Mouse (Mus musculus) brain, embryonic 14.5 days (tissue): ENCODE measurements at regions not wholly inside any gene's neighbourhood (a gene's known extent, or its start where the extent isn't known, plus 50 kb on each side); places are given as distances from the start of the nearest gene placed in this dataset.
"Not testable (repeated sequence)": the region's sequence is repeated elsewhere in the genome, so short reads cannot be mapped to it uniquely, and the experiment has no call there.

Source experiments
- DNase-seq: peaks from one replicate; pipeline ENCODE4 v3.0.0-alpha.2; 2011; ENCODE audit warnings: low read depth
- CTCF ChIP-seq: fragments of 200-500 bp; IDR thresholded peaks from 2 replicates; pipeline ENCODE4 v1.5.1; 2012; ENCODE audit warnings: inconsistent platforms, mild to moderate bottlenecking, moderate library complexity, borderline replicate concordance; ENCODE audit not compliant: insufficient read depth, insufficient read length; ENCODE audit errors: extremely low read depth
- POLR2A ChIP-seq: fragments of 200-500 bp; IDR thresholded peaks from 2 replicates; pipeline ENCODE4 v1.6.1; 2012; ENCODE audit warnings: mild to moderate bottlenecking, inconsistent platforms, borderline replicate concordance; ENCODE audit not compliant: poor library complexity, insufficient read depth, insufficient read length, severe bottlenecking; ENCODE audit errors: extremely low read depth

DNA sequence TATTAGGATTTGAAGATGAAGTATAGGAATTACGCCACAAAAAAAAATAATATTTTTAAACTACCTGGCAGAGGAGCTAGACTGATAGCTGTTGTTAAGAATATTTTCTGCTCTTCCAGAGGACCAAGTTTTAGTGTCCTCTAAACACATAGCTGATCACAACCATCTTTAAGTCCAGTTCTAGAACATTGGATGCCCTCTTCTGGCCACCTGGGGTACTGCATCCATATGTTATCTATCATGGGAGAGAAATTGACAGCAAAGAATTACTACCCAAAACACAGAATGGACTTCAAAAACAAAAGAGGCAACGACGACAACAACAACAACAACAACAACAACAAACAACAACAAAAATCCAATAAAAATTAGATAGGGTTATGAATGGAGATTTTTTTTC is 71.0 kb upstream of the Prl4a1 start:
- DNase-seq, result peak; percentile 17
- TF ChIP-seq POLR2A (no peak), CTCF (peak; percentile 45; the same call in 1 of the 2 replicates)

DNA sequence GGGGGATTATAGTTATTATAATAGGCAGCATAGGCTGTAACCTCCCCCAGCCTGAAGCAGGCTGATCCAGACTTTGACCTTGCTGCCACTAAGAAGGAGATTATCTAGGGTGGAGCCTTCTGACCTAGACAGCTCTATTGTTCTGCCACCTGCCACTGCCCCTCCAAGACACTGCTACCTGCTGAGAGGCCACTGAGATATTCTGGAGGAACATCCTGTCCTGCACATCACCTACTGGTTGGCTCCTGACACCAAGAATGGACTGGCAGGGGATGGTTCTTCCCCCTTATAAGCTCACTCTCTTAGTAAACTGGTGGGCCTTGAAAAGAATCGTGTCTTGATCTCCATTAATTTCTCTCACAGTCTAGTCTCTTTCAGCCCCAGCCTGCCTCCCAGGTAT is 55.6 kb upstream of the Prl4a1 start:
- not testable (repeated sequence) for DNase-seq

DNA sequence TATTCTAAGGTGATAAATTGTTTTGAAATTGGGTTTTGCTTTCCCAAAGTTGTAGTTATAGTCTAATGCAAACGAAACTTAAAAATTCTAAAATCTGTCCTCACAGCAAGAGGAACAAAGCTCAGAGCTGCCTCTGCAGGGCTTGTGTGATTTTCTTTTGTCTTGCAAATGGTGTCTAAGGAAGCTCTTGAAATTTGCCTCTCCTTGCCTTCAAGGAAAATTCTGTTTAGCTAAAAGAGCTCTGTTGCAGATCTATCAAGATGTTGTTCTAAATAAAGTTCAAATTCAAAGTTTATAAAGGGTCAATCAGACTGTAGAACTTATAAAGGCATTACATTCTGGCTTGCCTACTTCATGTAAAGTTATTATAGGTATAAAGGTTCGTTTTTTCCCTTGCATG is 53.6 kb upstream of the Prl4a1 start:
- not testable (repeated sequence) for DNase-seq

DNA sequence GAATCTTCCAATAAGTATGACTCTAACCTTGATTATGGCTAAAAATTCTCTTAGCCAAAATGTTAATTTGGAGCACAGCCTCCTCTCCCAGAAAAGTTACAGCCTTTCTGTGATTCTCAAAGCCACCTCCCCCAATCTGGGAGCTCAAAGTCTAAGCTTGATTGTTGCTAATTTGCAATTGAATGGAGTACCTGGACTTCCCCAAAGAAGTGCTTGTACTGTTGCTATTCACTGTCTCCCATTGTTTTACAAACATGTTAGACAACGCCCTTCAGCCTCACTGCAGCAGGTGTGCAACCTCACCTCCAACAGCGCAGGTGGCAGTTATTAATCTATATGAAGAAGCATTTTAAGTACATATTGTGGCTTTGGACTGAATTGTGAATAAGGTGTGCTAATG is 50.0 kb upstream of the Prl4a1 start:
- DNase-seq, result not testable (repeated sequence)
